Mouse (Mus musculus): ENCODE measurements around the gene Gng2.

Gene Gng2

DNA sequence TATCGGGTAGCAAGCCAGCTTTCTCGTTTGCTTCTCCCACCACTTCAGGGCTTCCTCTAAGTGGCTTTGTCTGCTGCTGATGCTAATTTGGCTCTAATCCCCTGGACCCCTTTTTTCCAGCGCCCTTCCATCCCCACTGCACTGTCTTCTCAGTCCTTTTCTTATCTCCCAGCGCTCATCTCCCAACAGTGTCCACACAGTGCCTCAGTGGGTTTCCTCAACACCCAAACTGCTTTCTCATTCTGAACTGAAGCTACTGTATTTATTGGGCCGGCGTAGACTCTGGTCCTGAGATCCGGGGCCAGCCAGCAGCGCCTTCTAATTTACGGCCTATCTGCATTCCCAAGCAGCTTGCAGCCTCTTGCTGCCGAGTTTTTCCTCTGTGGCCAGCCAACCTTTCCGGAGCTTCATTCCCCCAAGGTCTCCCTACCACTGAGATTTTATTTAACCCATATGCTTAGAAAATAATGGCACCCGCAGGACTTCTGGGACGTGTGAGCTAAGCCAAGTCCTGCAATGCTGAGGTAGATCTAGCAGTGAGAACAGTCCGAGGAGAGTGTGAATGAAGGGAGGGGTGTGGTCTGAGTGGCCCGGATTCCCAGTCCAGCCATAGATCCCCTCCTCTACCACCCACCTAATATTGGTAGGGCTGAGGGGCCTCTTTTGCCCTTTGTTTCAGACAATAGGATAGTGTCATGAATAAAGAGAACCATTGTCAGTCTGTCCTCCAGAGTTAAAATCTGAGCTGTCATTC lies at the start of gene Gng2:
Gene Gng2 (minus strand): TSS at position 357 of the 754 bp plus-strand sequence.
- in situ Hi-C loops (cut with MseI, MboI) = loop anchor here in 1 of 2 experiments (5.0 kb wide), 1 partner anchor 90 kb away; no protein-coding TSS in a partner anchor

DNA sequence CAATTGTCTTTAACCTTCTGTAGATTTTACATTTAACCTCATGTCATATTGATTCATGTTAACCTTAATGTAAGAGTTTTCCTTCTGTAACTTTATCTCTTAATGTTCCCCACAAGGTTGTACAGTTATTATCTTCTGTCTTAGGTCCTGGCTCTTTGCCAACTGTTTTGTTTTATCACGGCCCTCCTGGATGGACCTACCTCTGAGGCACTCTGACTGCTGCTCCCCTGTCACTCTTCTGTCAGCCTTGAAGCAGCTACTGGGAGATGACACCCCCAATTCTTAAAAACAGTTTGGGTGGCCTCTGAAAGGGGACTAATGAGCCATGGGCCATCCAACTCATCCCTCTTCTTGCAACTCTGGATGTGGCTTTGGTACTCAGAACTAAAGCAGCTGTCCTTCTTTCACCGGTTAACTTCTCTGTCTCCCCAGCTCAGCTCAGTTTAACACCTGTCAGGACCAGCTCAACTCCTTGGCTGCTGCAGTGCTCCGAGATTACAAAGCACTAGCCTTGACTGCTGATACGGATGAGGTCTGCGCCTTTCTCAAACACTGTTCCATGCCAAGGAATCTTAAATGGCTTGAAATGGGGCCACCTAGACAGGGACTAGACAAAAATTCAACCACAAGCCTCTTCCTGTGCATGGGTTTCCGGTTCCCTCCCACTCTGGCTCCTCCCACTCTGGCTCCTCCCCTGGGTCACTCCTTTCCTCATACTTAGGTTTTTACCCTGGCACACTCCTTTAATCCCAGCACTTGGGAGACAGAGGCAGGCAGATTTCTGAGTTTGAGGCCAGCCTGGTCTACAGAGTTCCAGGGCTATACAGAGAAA lies 47.7 kb upstream of the Gng2 start:
- in situ Hi-C loops (cut with MseI, MboI) = no loop called here

- in situ Hi-C loops (cut with MseI, MboI) = no loop called here
These were observed 46.5 kb upstream of the Gng2 start for GRCm38 (mm10) chr14:20023939-20024338.

- in situ Hi-C loops (cut with MseI, MboI) = no loop called here
These were observed 42.1 kb upstream of the Gng2 start for GRCm38 (mm10) chr14:20019486-20019885.

- in situ Hi-C loops (cut with MseI, MboI) = no loop called here
These were observed 35.3 kb upstream of the Gng2 start for GRCm38 (mm10) chr14:20012506-20013275.

DNA sequence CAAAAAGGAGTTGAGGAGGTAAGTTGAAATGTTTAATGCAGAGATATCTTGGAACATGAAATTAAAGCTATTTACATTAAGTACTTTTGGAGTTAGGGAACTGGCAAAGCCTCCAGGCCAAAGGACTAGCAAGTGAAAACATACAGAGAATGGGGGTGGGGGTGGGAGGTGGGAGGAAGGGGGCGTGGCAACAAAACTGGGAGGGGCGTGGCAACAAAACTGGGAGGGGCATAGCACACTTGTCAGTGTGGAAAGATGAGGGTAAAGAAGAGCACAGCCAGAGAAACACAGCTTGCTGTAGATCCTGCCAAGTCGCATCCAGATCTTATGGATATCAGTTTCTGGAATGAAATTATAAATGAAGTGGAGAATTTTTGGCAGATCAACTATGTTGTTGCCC lies 30.0 kb upstream of the Gng2 start:
- in situ Hi-C loops (cut with MseI, MboI) = no loop called here

- in situ Hi-C loops (cut with MseI, MboI) = no loop called here
These were observed 27.4 kb upstream of the Gng2 start for GRCm38 (mm10) chr14:20004777-20005289.

DNA sequence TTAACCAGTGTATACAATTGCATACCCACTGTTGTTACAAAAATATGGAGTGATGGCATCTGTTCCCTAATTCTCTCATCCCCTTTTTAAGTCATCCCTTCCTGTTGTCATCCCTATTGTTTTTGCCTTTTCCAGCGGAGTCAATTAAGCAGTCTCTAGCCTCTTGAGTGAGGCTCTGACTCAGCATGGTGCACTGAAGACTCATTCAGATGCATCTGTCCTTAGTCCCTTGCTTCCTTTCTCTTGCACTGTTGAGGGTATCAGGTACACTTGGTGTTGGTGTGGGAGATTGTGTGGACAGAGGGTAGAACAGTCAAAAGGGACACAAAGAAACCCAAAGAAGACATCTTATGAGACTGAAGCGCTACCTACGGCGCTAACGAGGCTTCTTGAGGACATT lies 19.4 kb upstream of the Gng2 start:
- in situ Hi-C loops (cut with MseI, MboI) = no loop called here

DNA sequence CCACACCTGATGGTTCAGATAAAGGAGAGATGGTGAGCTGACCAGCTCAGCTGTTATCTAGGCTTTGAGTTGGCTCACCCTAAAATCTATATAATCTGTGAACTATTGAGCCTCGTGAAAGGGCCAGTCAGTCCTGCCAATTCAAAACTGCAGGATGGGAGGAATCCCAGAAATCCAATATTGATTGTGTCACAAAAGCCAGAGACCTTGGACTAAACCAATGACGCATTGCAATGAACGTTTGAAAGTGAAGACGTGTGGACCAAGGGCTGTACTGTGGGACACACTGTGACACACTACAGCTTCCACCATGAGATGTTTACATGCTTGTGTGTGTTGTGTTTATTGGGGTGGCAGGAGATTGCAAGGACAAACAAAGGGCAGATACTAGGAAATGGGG lies 18.5 kb upstream of the Gng2 start:
- in situ Hi-C loops (cut with MseI, MboI) = no loop called here

DNA sequence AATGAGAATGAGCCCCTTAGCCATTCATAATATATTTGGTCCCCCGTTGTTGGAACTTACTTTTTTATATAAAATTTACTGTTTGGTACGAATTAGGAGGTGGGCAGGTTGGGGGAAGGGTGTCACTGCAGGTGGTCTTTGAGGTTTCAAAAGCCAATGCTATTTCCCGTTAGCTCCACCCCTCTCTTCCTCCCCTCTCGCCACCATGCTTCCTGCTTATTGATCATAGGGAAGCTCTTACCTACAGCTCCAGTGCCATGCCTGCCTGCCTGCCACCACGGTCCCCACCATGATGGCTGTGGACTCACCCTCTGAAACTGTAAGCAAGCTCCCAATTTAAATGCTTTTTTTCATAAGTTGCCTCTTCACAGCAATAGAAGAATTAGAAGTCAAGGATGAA lies 16.6 kb upstream of the Gng2 start:
- in situ Hi-C loops (cut with MseI, MboI) = no loop called here

GRCm38 (mm10) chr14:19993570-19993883 lies 16.1 kb upstream of the Gng2 start:
- in situ Hi-C loops (cut with MseI, MboI) = no loop called here

DNA sequence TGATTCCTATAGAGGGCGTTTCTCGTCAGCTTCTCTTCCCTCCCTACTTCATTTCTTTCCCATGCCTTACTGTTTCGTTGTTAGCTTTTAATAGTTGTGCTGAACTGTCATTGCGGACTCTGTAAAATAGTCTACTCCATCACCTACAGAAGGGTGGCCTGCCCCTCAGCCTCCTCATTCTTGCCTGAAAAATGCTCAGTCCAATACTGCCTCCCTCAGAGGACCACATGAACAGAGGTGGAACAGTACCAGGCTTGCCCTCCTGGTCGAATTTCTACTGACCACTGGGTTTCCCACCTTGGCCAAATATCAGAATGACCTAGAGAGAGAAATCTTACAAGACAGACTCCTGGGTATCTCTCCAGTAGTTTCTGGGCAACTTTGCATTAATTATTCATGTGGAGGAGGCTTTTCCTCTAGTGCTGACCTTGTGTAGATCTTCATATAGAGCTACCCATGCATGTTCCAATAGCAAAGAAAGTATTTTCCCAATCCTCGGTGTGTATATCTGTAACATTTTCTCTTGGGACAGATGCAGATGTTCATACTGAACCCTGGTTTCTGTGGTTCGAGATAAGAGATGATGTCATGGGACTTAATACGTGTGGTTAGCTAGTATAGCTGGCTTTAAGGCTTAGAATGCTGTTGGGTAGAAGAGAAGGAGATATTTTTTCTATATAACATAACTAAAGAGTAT lies 15.6 kb upstream of the Gng2 start:
- in situ Hi-C loops (cut with MseI, MboI) = no loop called here

DNA sequence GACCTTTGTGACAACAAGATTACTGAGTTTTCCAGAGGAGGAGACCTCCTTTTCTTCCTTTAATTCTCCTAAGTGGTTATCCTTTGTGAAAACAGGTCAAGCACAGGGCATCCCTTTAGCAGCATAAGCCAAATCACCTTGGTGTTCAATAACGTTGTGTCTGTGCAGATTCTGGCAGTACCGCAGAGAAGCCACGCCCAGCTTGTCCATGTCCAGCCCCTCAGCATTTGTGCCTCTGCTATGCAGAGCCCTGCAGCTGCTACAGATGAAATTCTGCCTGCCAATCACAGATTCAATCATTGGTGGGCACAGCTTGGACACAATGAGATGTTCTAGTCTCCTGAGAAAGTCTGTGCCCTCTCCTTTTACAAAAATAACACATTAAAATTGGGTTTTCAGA lies 14.4 kb upstream of the Gng2 start:
- in situ Hi-C loops (cut with MseI, MboI) = no loop called here

DNA sequence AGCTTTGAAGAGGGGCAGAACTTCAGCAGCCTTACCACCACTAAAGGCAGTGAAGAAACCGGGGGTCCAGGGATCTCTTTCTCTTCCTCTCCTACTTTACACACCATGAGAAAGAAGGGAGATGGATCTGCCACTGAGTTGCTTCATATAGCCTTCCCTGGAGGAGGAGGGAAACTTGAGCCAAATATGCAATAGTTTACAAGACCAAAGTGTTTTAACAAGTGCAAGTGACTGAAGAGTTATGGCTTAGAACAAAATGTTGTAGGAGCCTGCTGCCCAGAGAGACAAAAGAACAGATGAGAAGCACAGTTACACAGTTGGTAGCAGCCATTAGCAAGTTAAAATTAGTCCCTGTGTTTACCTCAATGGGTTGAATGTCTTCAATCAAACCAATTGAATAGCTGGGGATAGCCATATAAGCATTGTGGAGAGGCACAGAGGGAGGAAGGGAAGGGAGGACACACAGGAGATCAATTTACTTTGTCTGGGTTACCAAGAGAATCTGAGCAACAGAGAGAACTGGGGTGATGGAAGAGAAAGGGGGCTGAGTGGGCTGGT lies 13.1 kb upstream of the Gng2 start:
- in situ Hi-C loops (cut with MseI, MboI) = no loop called here

DNA sequence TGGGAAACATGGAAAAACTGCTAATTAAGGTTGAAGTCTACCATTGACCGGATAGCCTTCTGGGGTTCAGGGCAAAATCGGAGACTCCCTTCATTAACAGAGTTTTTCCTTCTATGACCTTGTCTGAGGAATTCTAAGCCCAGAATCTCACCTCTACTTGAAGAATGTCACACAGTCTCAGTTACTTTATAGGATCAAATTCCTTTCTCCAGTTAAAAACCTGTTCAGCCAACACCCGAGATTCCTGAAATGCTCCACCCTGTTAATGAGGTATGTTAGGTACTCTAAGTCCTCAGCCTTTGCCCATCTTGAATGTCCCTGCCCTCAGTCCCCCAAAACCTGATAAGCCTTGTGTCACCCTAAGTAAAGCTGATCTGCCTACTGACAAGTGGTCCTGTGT lies 11.0 kb upstream of the Gng2 start:
- in situ Hi-C loops (cut with MseI, MboI) = no loop called here

DNA sequence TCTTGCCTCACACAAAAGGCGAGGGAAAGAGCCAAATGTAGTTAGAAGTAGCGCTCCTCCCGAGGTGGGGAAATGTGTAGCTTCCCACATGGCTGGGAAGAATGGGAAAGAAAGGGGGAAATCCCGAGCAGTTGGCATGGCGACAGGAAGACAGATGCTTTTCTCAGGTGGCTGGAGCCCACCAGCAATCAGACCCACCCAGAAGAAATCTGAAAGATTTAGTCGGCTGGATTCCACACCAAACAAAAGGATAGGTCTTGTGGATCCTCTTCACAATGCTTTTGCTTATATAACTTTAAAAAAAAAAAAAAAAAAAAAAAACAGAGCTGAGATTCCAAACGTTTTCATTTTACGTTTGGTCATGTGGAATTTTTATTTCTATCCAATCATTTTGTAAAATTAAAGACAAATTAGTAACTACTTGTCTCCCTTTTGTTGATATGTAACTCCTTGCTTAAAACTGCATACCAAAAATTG lies 10.0 kb upstream of the Gng2 start:
- in situ Hi-C loops (cut with MseI, MboI) = no loop called here

DNA sequence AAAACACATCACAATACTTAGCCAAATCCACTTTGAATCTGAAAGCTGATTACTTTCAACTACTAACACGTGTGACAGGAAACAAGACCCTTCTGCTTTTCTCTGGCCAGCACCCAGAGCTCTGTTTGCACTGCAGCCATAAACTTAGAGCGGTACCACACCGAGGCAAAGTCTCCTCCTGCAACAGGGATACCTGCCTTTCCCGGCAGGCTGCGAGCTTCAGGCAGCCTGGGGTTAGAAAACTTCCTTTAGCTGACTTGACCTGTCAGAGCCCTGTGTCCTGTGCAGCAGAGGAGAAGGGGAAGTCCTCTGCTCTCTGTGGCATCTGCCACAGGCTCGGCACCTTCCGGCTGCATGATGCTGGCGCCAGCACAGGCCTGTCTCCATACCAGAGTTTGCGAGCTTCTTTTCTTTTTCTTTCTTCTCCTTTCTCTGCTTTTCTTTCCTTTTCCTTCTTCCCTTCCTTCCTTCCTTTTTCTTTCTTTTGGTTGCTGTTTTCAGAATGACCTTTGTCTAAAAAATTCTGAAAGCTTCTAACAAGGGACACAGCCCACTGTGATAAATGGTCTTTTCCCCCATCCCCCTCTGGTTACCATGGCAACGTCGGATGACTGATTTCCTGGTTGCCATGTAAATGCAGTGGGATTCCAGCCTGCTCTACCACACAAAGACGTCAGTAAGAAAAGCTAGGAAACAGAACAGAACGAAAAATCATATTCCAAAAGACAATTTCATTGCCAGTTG lies 9.4 kb upstream of the Gng2 start:
- in situ Hi-C loops (cut with MseI, MboI) = no loop called here

DNA sequence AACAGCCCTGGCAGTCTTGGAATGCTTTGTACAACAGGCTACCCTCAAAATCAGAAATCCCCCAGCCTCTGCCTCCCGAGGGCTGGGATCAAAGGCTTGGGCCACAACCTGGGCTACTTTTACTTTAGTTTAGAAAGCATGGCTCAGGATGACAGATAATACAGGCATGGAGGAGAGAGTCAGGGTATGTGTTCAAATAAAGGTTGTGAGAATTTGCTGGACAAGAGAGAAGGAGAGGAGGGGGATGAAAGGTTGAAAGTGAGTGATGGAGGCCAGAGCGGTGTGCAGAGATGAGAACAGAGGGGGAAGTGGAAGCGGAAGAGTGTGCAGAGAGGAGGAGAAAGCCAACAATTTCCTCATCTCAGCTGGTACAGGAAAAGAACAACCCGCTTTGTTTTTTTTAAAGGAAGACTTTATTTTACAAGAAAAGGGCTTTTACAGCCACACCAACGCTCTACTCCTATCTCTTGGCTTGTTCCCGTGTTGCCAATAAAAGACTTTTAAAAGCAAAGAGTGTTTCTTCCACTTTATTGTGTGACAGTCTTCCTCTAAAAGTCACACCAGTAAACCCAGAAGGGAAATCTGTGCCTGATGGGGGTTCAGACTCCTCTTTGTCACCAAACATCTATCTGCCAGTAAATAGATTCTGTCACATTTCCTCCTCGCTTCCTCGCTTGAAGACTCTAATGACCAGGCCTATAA lies 8.6 kb upstream of the Gng2 start:
- in situ Hi-C loops (cut with MseI, MboI) = no loop called here

DNA sequence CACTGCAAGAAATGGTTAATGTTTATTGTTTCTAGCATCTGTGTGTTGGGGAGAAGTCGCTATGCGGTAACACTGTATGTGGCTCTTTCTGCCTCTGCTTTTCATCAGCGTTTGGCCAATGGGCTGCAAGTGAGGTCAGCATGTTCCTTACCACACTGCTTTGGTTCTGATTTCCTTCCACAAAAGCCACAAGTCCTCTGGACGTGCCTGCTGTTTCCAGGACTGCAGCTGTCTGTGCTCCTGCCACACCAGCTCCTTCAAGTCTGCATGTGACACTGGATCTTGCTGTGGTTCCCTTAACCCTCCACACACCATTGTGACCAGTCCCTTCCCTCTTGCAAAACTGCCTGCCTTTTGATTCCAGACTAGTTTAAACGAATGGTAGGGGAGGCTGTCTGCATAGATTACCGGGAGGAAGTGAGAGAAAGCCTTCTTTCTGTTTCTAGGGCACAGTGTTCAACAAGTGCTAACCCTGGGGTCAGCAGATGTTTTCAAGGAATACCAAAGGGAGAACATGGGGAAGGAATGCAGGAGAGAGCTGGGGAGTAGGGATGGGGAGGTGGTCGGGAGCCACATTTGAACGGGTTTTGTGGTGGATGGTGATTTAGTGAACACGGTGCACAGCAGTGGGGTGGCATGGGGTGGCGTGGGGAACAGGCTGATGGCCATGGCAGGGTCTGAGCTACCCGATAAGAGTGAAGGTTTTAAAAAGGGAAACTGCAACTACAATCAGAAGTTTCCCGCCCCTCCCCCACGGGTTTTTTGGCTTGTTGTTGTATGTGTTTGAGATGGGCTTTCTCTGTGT lies 7.9 kb upstream of the Gng2 start:
- in situ Hi-C loops (cut with MseI, MboI) = no loop called here

All from mouse trophoblast stem cell (cell line).